Mouse (Mus musculus): ENCODE results near the gene Slc22a14. TPM values are rescaled to one million over a fixed set of nuclear protein-coding genes. Genes with fewer than 3 reads are reported as not detected.
A peak's percentile ranks its signal among the peaks of the same experiment; 100 is the strongest.

Gene Slc22a14
- polyA plus RNA-seq, 1 experiment: 0.40 TPM

DNA sequence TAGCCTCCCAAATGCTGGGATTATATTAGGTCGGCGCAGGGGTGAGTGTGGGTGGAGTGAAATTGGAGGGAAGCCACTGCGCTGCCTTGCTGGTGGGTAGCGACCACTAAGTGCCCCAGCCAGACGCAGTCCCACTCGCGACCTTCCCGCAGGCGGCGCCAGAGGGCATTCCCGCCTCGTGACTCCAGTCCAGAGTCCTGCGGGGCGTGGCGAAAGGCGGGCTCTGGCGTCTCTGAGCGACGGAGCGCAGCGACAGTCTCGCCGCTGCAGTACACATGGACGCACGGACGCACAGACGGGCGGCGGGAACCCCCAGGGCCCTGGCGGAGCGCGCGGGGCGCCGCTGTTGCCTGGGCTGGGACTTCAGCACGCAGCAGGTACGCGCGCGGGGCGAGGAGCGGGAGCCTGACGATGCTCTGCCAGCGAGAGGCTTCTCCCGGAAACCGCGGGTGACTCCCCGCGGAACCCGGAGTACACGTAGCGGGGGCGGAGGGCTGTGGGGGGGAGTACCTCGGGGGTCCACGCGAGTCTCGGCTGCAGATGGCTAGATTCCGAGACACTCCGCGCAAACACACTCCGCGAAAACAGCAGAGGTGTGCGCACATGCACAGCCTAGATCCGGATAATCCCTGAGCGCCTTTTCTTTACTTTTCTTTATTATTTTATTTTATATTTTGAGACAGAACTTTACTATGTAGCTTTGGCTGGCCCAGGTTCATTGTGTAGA is 7.9 kb downstream of the Slc22a14 start, which contains the start of gene Xylb:
Xylb (plus strand) TSS at position 51 of the 727 bp plus-strand sequence.
- peak; percentile 76 for DNase-seq (ENCODE audit: low spot score)

DNA sequence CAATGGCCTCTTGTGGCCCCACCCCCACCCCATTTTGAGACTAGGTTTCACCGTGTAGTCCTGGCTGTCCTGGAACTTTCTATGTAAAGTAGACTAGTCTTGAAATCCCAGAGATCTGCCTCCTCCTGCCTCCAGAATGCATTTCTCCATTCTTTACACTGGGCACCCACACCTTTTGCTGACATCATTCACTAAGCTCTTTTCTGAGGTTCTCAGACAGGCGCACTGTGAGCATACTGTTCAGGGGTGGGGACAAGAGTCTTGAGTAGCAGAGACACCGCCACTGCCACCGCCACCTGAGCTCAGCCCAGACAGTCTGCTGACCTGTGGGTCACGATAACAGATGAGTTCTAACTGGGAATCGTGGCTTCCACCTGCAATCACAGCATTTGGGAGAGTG is 9.4 kb downstream of the Slc22a14 start:
- DNase-seq (ENCODE audit: low spot score): no peak

DNA sequence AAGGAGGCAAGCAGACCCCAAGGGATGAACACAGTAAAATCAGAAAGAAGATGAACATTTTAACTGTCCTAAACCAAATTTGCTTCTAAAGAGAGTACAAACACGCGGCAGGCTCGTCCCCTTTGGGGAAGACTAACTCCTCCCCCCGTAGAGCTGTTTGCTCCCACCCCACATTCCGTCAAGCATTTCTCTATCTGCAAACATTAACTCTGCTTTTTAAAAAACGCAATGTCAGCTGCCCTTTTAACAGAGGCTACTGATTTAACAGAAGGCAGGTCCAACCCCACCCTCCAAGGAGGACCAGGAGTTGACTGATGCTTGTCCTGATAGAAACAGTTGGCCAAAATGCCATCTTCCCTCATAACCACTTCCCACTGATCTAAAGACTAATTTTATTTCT is 11.4 kb downstream of the Slc22a14 start:
- DNase-seq (ENCODE audit: low spot score): no peak

DNA sequence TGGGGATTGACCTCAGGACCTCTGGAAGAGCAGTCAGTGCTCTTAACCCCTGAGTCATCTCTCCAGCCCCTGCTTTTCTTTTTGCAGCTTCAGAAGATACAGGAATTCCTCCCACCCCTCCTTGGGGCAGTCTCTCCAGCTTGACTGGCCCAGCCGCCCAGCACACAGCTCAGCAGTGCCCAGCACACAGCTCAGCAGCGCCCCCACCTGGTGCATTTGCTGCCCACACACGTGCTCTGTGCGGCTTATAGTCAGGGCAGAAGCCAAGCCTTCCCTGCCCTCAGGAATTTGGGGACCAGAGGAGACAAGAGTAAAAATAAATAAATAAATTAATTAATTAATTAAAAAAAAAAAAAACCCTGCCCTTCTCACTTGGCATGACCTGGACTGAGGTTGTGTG is 13.3 kb downstream of the Slc22a14 start:
- peak; percentile 63 for DNase-seq (ENCODE audit: low spot score)

DNA sequence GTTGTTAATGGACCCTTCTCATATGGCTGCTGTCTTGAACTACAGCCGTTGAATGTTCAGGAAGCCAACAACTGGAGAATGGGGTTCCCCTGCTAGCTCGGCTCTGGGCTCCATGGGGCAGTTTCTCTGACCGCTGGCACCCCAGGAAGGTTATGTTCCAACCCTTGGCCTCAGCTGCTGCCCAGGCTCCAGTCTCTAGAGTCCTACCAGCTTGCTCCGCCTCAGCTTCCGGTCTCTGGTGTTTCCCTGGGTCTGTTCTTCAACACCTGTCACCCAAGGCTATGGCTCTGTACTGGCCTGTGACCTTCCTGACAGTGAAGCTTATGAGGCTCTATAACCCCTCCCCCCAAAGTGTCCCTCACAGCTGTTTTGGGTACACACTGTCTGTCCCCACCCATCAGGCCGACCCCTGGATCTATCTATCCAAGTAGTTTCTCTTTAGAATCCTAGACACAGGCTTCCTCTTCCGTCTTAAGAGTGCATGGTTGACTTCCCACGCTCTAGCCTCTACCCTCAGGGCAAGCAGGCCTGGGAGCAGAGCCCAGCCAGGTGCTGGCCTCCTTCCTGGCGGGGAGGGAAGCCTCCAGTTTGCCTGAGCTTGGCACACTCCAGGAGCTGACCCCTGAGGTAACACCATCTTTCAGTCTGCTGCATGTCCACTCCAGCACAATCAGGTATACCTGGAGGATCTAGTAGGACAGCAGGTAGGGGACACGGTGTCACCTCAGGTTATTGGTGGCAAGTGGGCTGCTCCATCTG is 14.2 kb downstream of the Slc22a14 start:
- no peak for DNase-seq (ENCODE audit: low spot score)

DNA sequence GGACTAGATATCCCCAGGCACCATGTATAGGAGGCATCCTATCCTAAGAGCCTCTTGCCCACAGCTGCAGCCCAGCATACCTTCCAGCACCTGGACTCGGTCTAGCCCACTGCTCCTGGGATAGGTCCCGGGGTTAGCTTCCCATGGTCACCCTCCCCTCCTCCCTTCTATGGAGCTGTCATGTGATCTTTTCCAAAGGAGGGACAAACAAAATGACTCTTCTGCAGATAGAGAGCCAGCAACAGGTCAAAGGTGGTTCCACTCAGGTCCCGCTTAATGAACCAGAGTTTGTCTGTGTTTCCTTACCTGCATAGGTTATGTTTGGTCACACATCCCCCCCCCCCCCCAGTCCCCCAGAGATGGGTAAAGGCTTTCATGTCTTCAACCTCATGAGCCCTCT is 14.8 kb downstream of the Slc22a14 start:
- no peak for DNase-seq (ENCODE audit: low spot score)

DNA sequence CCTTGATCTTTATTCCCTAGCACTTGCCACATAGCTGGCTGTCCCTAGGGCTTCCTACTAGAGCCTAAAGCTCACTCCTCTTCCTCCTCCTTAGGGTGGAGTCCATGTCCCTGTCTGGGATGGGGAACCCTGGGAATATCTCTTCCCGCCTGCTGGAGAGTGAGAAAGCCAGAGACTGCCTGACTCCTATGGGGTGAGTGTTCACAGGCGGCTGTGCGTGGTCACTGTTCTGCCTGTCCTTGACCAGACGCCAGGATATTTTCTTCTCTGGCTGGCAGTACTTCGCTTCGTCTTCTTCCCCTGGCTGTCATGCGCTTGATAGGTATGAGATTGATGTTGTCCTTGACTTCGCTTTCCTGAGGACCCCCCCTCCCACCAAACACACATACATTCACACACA is 19.0 kb downstream of the Slc22a14 start:
- DNase-seq (ENCODE audit: low spot score): no peak

DNA sequence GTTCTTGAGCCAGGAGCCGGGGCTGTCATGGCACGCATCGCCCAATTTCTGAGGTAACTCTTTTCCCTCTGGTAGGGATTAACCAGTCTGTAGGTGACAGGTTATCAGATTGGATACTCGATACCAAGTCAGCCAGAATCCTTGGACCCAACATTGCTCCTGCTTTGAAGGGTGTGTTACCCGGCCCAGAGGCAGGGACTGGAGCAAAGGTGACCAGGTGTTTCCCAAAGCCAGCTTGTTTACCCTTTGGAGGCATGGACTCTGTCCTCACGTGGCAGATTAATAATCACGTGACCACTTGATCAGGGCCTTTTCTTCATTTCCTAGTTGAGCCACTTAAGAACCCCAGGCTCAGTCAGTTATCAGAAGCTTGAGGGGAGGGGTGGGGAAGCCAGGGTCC is 22.6 kb downstream of the Slc22a14 start:
- no peak for DNase-seq (ENCODE audit: low spot score)

DNA sequence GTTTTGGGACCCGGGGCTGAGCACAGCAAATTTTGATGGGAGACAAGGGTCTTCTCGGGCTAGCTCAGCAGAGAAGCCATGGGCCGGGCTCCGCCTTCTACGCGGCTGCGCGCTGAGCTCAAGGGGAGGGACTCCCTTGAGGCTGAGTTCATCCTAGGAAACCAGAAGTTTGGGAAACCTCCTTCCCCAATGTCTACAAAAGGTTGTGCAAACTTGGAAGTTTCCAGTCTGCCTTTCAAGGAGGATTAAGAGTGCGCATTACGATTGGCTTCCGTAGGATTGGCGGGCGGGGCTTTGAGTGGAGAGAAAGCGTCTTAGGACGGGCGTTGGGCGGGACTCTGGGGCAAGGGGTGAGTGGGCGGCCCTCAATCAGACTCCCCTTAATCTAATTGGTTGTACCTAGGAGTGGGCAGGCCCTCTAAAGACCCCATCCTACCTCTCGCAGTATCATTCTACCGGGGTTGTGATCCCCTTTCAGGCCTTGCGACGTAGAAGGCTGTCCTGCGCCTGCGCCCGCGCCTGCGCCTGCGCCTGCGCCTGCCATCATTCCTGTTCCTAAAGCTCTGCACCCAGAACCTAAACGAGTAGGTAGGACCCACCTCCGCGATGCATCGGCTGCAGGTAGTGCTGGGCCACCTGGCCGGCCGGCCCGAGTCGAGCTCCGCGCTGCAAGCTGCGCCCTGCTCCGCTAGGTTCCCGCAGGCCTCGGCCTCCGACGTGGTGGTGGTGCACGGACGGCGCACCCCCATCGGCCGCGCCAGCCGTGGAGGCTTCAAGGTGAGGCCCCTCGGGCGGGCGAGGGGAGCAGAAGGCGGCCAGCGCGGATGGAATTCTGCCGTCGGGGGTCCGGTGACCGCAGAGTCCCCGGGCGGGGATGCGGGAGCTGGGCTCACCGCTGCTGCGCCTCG is 24.2 kb downstream of the Slc22a14 start, which contains the start of gene Myd88:
Myd88 (minus strand) TSS at position 503 of the 908 bp plus-strand sequence.
- peak; percentile 80 for DNase-seq (ENCODE audit: low spot score)

DNA sequence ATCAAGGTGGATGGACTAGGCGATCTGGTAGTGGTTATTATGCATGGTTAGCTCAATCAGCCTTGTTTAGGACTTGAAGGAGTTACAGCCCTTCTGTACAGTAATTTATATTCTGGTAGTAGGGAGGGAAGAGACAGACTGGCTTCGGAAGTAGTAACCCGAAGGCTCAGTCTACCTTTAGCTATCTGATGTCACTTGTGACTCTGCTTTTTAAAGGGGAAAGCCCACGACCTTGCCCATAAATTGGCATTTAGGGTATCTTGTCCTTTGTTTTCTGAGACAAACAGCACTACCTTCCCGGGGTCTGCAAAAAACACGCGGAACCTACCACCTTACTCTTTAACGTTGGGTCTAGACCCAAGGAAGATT is 25.2 kb downstream of the Slc22a14 start:
- no peak for DNase-seq (ENCODE audit: low spot score)

DNA sequence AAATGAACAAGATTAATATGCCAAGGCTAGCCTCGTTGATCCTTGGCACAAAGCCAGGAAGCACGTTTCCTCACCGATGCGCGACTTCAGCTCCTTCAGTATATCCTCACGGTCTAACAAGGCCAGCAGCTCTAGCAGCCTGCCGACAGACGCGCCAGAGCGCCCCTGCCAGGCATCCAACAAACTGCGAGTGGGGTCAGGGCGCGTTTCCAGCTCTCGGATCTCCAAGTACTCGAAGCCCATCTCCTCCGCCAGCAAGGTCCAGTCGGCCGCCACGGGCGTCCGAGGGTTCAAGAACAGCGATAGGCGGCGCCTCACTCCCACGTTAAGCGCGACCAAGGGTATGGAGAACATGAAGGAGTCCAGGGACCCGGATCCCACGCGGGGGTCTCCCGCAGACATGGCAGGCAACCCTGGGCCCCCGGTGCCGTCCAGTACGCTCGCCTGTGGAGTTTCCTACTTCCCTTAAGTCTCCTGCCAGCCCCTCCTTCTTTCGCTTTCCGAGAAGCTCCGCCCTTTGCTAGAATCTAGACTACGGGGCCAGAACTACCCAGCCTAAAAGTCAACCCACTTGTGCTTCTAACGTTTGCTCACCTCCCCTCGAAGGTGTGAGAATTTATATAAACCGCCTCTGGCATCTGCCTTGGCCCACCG is 25.7 kb downstream of the Slc22a14 start, which contains the start of gene Acaa1a:
Acaa1a (plus strand) TSS at position 119 of the 654 bp plus-strand sequence.
- DNase-seq (ENCODE audit: low spot score): peak; percentile 71

DNA sequence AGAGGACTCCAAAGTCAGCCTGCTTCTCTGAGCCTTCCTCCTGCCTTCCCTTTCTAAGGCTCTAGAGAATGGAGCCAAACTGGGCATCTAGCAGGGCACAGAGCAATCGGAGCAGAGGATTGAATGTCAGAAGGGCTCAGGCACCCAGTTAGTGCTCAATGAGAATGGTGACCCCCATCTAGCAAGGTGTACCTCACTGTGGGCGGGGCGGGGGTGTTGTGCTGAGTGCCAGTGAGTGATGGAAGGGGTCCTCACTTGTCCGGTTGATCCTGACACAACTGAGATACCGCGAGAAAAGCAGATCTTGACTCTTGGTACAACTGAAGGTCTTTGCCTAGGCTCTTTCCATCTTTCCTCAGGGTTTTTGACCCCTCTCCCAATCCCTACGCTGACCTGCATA is 26.2 kb downstream of the Slc22a14 start:
- no peak for DNase-seq (ENCODE audit: low spot score)

DNA sequence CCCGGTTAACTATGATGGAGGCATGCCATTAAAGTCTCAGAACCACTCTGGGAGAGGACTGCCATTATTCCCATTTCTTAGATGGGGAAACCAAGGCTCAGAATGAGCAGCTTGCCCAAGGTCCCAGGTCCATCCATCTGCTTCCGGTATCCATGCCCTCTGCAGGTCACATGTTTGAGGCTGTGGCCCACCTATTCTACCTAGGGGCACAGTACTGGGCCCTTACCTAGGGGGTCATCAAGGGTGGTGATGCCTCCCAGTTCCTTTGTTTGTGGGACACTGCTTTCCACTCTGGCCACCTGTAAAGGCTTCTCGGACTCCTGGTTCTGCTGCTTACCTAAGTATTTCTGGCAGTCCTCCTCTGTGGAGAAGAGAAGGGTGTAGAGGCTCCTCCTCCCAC is 27.0 kb downstream of the Slc22a14 start:
- DNase-seq (ENCODE audit: low spot score): no peak

DNA sequence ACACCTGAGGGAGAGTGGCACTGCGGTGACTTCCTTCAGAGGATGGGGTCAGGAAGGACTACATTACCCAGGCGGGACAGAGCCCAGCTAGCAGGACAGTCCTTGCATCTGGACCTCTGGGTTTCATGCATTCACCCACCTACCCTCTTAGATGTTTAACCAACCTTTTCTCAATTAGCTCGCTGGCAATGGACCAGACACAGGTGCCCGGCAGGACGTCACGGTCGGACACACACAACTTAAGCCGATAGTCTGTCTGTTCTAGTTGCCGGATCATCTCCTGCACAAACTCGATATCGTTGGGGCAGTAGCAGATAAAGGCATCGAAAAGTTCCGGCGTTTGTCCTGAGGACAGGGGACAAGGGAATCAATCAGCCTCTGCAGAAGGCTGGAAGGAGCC is 27.5 kb downstream of the Slc22a14 start:
- DNase-seq (ENCODE audit: low spot score): no peak

DNA sequence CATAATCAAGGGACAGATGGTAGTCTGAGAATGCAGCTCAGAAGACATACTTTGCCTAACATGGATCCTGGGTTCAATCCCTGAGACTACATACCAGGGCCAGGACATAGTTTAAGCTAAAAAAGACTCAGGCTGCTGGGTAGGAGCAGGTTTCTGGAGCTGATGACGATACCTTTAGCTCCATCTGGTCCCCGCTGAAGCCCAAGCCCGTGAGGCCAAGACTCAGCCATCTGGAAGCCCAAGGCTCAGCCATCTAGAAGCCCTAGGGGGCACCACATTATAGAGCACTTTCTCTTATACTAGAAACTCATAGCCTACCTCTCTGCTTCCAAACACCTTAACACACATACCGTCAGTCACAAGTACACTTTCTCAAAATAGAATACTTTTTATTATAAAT is 29.8 kb downstream of the Slc22a14 start:
- no peak for DNase-seq (ENCODE audit: low spot score)

DNA sequence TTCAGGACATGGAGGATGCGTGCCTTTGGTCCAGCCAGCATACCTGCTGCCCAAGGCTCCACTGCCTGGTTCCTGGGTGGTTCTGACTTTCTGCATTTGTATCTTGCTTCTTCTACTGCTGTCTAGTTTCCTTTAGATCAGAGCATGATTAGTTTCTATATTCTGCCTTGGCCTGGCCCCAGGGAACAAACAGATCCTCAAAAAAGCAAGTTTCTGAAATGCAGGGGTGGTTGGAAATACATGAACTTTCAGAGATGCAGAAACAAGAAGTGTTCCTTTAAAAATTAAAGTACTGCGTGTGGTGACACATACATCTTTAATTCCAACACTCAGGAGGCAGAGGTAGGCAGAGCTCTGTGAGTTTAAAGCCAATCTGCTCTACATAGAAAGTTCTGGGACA is 30.5 kb downstream of the Slc22a14 start:
- no peak for DNase-seq (ENCODE audit: low spot score)

DNA sequence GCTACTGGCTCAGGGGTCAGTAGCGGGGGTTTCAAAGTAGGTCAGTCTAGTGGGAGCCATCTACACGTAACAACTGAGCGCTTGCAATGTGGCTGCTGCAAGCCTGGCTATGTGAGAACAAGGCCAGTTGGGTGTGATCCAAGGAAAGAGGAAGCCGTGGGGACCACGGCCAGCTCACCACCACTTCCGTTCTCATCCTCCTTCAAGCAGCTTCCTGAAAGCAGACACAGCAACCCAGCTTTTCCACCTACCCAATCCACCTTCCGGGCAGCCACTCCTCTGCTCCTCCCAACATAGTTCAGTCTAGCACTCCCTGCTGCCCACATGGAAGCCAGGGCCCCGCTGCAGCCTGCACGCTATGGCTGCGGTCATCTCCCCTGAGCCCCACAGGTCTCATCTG is 31.0 kb downstream of the Slc22a14 start:
- no peak for DNase-seq (ENCODE audit: low spot score)

DNA sequence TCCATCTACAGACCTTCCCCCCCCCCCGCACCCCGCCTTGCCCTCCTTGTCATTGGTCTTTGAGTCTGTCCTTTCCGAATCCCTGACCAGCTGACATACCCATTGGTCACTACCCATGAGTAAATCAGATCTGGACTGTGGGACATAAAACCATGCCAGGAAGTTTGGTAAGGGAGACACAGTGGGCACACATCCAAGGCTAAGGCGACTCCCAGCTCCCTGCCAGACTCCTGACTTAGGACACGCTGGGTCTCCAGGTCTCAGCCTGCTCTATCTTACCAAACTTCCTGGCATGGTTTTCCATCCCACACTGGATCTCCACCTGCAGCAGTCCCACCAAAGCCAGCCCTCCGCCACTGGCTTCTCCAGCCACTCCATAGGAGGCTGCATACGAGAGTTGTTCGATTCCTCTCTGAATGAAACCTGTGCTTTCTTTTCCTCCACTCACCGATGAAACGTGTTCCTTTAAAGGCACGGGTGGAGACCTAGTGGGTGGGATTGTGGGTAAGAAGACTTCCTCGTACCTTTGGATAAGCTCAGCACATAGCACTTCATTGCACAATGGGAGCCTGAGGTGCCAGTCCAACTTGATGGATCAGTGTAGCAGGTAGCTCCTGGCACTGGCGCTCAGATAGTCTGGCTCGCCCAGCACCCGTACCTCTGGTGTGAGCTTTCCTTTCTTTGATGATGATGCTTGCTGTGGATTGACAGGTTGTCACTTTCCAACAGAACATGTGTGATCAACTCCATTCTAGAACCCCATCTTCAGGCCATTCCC is 35.0 kb downstream of the Slc22a14 start:
- DNase-seq (ENCODE audit: low spot score): no peak

DNA sequence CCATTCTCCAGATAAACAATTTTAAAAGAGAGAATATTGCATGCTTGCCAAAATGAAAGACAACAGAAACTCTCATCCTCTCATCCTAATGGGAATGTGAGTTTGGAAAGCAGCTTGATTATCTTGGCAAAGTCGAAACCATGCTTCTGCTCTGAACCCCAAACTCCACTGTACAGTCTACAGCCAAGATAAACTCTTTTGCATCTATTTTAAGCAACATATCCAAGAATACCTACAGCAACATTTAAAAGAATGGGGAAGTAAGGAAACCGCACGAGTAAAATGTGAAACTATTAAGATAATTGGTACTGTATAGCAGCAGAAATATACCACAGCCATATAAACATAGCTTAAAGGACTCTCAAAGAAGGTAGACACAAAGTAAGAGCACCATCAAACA is 36.9 kb downstream of the Slc22a14 start:
- no peak for DNase-seq (ENCODE audit: low spot score)

DNA sequence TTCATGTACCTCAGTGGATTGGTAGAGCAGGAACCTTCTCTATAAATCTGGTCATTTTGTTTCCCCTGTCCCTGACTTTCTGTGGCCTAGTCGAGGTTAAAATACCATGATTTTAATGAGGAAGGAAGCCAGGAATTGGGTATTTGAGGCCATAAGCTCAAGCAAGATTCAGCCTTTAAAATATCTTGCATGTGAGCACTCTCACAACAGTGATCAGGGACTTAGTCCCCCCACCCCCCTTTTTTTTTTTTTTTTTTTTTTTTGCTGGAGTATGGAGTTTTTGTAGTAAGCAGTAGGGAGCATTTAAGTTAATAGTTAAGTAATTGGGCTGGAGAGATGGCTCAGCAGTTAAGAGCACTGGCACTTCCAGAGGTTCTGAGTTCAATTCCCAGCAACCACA is 41.2 kb downstream of the Slc22a14 start:
- no peak for DNase-seq (ENCODE audit: low spot score)

DNA sequence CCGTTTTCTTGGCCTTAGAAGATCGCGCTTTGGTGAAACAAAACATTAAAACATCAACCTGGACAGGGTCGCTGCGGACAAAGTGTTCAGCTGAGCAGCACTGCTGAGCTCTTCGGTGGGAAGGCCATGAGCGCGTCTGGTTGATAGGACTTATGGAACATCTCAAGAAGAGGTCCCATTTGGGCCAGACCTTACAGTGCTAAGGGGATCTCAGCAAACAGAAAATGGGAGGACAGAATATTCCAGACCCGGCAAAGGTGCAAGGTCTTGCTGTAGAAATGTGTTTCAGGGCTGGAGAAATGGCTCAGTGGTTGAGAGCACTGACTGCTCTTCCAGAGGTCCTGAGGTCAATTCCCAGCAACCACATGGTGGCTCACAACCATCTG is 42.1 kb downstream of the Slc22a14 start:
- DNase-seq (ENCODE audit: low spot score): no peak

Data from urinary bladder, adult 2 months (tissue).